Mouse (Mus musculus) heart, postnatal 0 days (tissue): ENCODE results near the gene Mief1. TPM values are rescaled to one million over a fixed set of nuclear protein-coding genes. Genes with fewer than 3 reads are reported as not detected.

Source experiments
- ATAC-seq: fragments of 200-750 bp; cut with Nextera tagmentation; 2 replicates; pipeline ENCODE4 v1.8.0; 2017; ENCODE audit warnings: low read depth, moderate number of reproducible peaks, moderate library complexity; ENCODE audit not compliant: insufficient read depth
- DNase-seq: peaks from one replicate; pipeline ENCODE4 v3.0.0-alpha.2; 2016; ENCODE audit warnings: low spot score
- H3K27ac ChIP-seq: fragments of 300-500 bp; sonication (generic); 2 replicates; pipeline ENCODE4 v1.5.1; 2014; ENCODE audit warnings: low read depth, mild to moderate bottlenecking
- H3K27me3 ChIP-seq: fragments of 300-500 bp; sonication (generic); 2 replicates; pipeline ENCODE4 v1.6.1; 2014; ENCODE audit warnings: low read length, mixed read lengths; ENCODE audit not compliant: control insufficient read depth, insufficient read depth
- H3K36me3 ChIP-seq: fragments of 300-500 bp; sonication (generic); replicated peaks from 2 replicates; pipeline ENCODE4 v1.6.1; 2014; ENCODE audit warnings: low read length, mixed read lengths; ENCODE audit not compliant: control insufficient read depth, insufficient read depth
- H3K4me1 ChIP-seq: fragments of 300-500 bp; sonication (generic); 2 replicates; pipeline ENCODE4 v1.6.1; 2014; ENCODE audit warnings: antibody characterized with exemption; ENCODE audit not compliant: control insufficient read depth, insufficient read depth
- H3K4me2 ChIP-seq: fragments of 300-500 bp; sonication (generic); 2 replicates; pipeline ENCODE4 v1.6.1; 2014; ENCODE audit warnings: low read depth, mild to moderate bottlenecking, low read length, moderate library complexity
- H3K4me3 ChIP-seq: fragments of 300-500 bp; sonication (generic); 2 replicates; pipeline ENCODE4 v1.5.1; 2014; ENCODE audit warnings: low read depth, low read length
- H3K9ac ChIP-seq: fragments of 300-500 bp; sonication (generic); replicated peaks from 2 replicates; pipeline ENCODE4 v1.6.1; 2014; ENCODE audit warnings: low read depth, low read length, mixed read lengths
- H3K9me3 ChIP-seq: fragments of 300-500 bp; sonication (generic); replicated peaks from 2 replicates; pipeline ENCODE4 v1.6.1; 2016; ENCODE audit warnings: low read length; ENCODE audit not compliant: control insufficient read depth
- CTCF ChIP-seq: IDR thresholded peaks from 2 replicates; pipeline ENCODE4 v1.5.1; 2016; ENCODE audit warnings: antibody characterized with exemption, control low read depth, low read depth
- EP300 ChIP-seq: IDR thresholded peaks from 2 replicates; pipeline ENCODE4 v1.6.1; 2016; ENCODE audit warnings: antibody characterized with exemption, low read depth
- WGBS: fragments of 180-500 bp; shearing (Covaris S2); extraction: QIAGEN DNeasy Blood & Tissue Kit; methylation state at CpG from one replicate; pipeline ENCODE4 v1.1.7; 2014; 5-methylcytosine and 5-hydroxymethylcytosine counted together
- polyA plus RNA-seq: library from polyadenylated mRNA; unstranded; fragments of >200 nt; fragmentation: Nextera tagmentation; extraction: Ambion mirVana; gene quantifications from 2 replicates; pipeline ENCODE4 v1.2.1, GENCODE M21; 2015
- total RNA-seq: library from RNA; depleted of rRNA; stranded (reverse); fragments of >200 nt; gene quantifications from 2 replicates; pipeline ENCODE4 v1.2.3, GENCODE M21; 2014; ENCODE audit warnings: low replicate concordance

Gene Mief1
- total and polyA plus RNA-seq, 2 experiments from 2014 or later, result 17.8 to 39.8 TPM

GRCm38 (mm10) chr15:80219705-80220657 is 13.8 kb upstream of the Mief1 start:
- no peaks in the 10 kb centered on the region for H3K36me3 ChIP-seq
- H3K4me2 ChIP-seq, result peak overlapping the region; percentile 40; the same call in 1 of the 2 replicates
- no peak for DNase-seq
- no peak overlapping the region for H3K4me3 ChIP-seq
- no peak overlapping the region for H3K27ac ChIP-seq
- H3K9me3 ChIP-seq, result no peaks in the 10 kb centered on the region
- peaks cover 20% of the 10 kb centered on the region for H3K4me1 ChIP-seq
- H3K9ac ChIP-seq, result no peak overlapping the region
- WGBS, result 55% methylated on average over 4 of the region's 4 CpGs
- no peaks in the 10 kb centered on the region for H3K27me3 ChIP-seq
- no peak for TF ChIP-seq CTCF
- no peak for TF ChIP-seq EP300
- no peak; the same call in 1 of the 2 replicates for ATAC-seq

- WGBS, result 59% methylated on average over 8 of the region's 8 CpGs
Observed at GRCm38 (mm10) chr15:80221031-80221430, 12.8 kb upstream of the Mief1 start.

GRCm38 (mm10) chr15:80223751-80224150 is 10.1 kb upstream of the Mief1 start:
- DNase-seq (no peak), ATAC-seq (no peak)
- no peaks in the 10 kb centered on the region for H3K36me3 ChIP-seq
- no peak overlapping the region for H3K4me3 ChIP-seq
- no peak overlapping the region for H3K9ac ChIP-seq
- WGBS, result 50% methylated on average over 7 of the region's 7 CpGs
- H3K27me3 ChIP-seq, result no peaks in the 10 kb centered on the region
- H3K9me3 ChIP-seq, result no peaks in the 10 kb centered on the region
- no peak overlapping the region for H3K4me2 ChIP-seq
- peaks cover 20% of the 10 kb centered on the region for H3K4me1 ChIP-seq
- no peak overlapping the region for H3K27ac ChIP-seq
- no peak for TF ChIP-seq EP300
- no peak for TF ChIP-seq CTCF

More at GRCm38 (mm10) chr15:80221031-80221430, 12.8 kb upstream of the Mief1 start:
- Histone ChIP-seq H3K27ac (no peak overlapping the region), H3K36me3 (no peaks in the 10 kb centered on the region), H3K9me3 (no peaks in the 10 kb centered on the region), H3K27me3 (no peaks in the 10 kb centered on the region), H3K4me1 (peaks cover 20% of the 10 kb centered on the region), H3K4me3 (no peak overlapping the region), H3K9ac (no peak overlapping the region), H3K4me2 (no peak overlapping the region)
- DNase-seq (no peak), ATAC-seq (no peak)
- no peak for TF ChIP-seq EP300
- TF ChIP-seq CTCF, result 0 out of 2 replicates have a peak, but pooled peaks have one; percentile 7

- TF ChIP-seq CTCF, result peak; percentile 84
- no peak for TF ChIP-seq EP300
Observed at GRCm38 (mm10) chr15:80225208-80225607, 8.6 kb upstream of the Mief1 start.

DNA sequence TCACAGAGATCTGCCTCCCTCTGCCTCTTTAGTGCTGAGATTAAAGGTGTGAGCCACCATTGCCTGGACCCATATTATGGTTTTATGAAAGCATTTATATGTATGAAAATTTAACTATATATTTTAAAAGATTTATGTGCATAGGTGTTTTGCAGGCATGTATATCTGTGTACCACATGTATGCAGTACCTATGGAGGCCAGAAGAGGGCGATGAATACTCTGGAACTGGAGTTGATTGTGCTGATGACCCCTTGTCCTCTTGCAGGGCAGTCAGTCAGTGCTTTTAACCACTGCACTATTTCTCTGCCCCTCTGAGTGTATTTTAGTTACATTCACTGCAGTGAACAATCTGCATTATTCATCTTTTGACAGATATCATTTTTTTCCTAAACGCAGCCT is 8.0 kb upstream of the Mief1 start:
- no peak overlapping the region for H3K27ac ChIP-seq
- TF ChIP-seq CTCF (peak; percentile 71), EP300 (no peak)
- no peaks in the 10 kb centered on the region for H3K9me3 ChIP-seq
- ATAC-seq, result peak; percentile 66; the same call in 1 of the 2 replicates
- peaks cover 12% of the 10 kb centered on the region for H3K4me1 ChIP-seq
- whole genome bisulfite sequencing, result 50% methylated on average over 2 of the region's 2 CpGs
- no peak overlapping the region for H3K4me3 ChIP-seq
- H3K36me3 ChIP-seq, result no peaks in the 10 kb centered on the region
- DNase-seq, result peak; percentile 66
- H3K4me2 ChIP-seq, result no peak overlapping the region
- H3K27me3 ChIP-seq, result no peaks in the 10 kb centered on the region
- no peak overlapping the region for H3K9ac ChIP-seq

More at GRCm38 (mm10) chr15:80225208-80225607, 8.6 kb upstream of the Mief1 start:
- Histone ChIP-seq H3K4me1 (peaks cover 12% of the 10 kb centered on the region), H3K27ac (no peak overlapping the region), H3K36me3 (no peaks in the 10 kb centered on the region), H3K27me3 (no peaks in the 10 kb centered on the region), H3K9me3 (no peaks in the 10 kb centered on the region), H3K4me3 (no peak overlapping the region), H3K9ac (no peak overlapping the region), H3K4me2 (no peak overlapping the region)
- 19% methylated on average over 9 of the region's 9 CpGs for WGBS
- ATAC-seq, result peak; percentile 73
- peak; percentile 47 for DNase-seq
